Mouse (Mus musculus) embryonic fibroblast, embryonic 13.5 days (primary cell): Measurements from ENCODE around the gene Plxdc1. TPM values are rescaled to one million over a fixed set of nuclear protein-coding genes. Genes with fewer than 3 reads are reported as not detected.

ENCODE experiments used
- H3K27ac ChIP-seq: 2 replicates; pipeline ENCODE4 v1.5.1; 2012; ENCODE audit warnings: low read length, control low read depth, inconsistent platforms; ENCODE audit not compliant: insufficient read depth
- H3K4me1 ChIP-seq: 2 replicates; pipeline ENCODE4 v1.6.1; 2011; ENCODE audit warnings: low read length; ENCODE audit not compliant: control insufficient read depth, insufficient read depth
- H3K4me3 ChIP-seq: 2 replicates; pipeline ENCODE4 v1.5.1; 2011; ENCODE audit warnings: mild to moderate bottlenecking, control low read depth, low read length; ENCODE audit not compliant: insufficient read depth
- CTCF ChIP-seq: IDR thresholded peaks from 2 replicates; pipeline ENCODE4 v1.5.1; 2011; ENCODE audit warnings: mild to moderate bottlenecking, control low read depth, low read length, moderate library complexity, borderline replicate concordance; ENCODE audit not compliant: insufficient read depth
- POLR2A ChIP-seq: IDR thresholded peaks from 2 replicates; pipeline ENCODE4 v1.6.1; 2011; ENCODE audit warnings: low read depth, mild to moderate bottlenecking, control low read depth, low read length, moderate library complexity
- polyA plus RNA-seq: library from polyadenylated mRNA; stranded (reverse); fragments of >200 nt; gene quantifications from 2 replicates; pipeline ENCODE4 v1.2.4, GENCODE M21; 2011; ENCODE audit warnings: low read depth; ENCODE audit not compliant: missing spikeins, insufficient read length

The Plxdc1 gene
- polyA plus RNA-seq, 1 experiment, result 0.86 TPM

- no peak overlapping the region for H3K27ac ChIP-seq
- H3K4me3 ChIP-seq, result no peak overlapping the region
- no peak for TF ChIP-seq CTCF
- TF ChIP-seq POLR2A, result no peak
- no peaks in the 10 kb centered on the region for H3K4me1 ChIP-seq
These were observed 27.5 kb downstream of the Plxdc1 start for GRCm38 (mm10) chr11:97958641-97959299.

- Histone ChIP-seq H3K4me3 (no peak overlapping the region), H3K27ac (no peak overlapping the region), H3K4me1 (no peaks in the 10 kb centered on the region)
- no peak for TF ChIP-seq CTCF
- TF ChIP-seq POLR2A, result no peak
These were observed 29.2 kb downstream of the Plxdc1 start for GRCm38 (mm10) chr11:97956905-97957560.

- TF ChIP-seq POLR2A (no peak), CTCF (no peak)
- Histone ChIP-seq H3K4me1 (no peaks in the 10 kb centered on the region), H3K27ac (no peak overlapping the region), H3K4me3 (no peak overlapping the region)
These were observed 30.3 kb downstream of the Plxdc1 start for GRCm38 (mm10) chr11:97955915-97956314.

- no peaks in the 10 kb centered on the region for H3K4me1 ChIP-seq
- H3K4me3 ChIP-seq, result no peak overlapping the region
- TF ChIP-seq POLR2A (no peak), CTCF (no peak)
- H3K27ac ChIP-seq, result no peak overlapping the region
These were observed 30.9 kb downstream of the Plxdc1 start for GRCm38 (mm10) chr11:97955146-97955902.

- Histone ChIP-seq H3K27ac (no peak overlapping the region), H3K4me1 (no peaks in the 10 kb centered on the region), H3K4me3 (no peak overlapping the region)
- TF ChIP-seq CTCF (no peak), POLR2A (no peak)
These were observed 31.6 kb downstream of the Plxdc1 start for GRCm38 (mm10) chr11:97954469-97955141.

- Histone ChIP-seq H3K4me1 (no peaks in the 10 kb centered on the region), H3K27ac (no peak overlapping the region), H3K4me3 (no peak overlapping the region)
- TF ChIP-seq POLR2A (no peak), CTCF (no peak)
These were observed 32.3 kb downstream of the Plxdc1 start for GRCm38 (mm10) chr11:97953939-97954275.

GRCm38 (mm10) chr11:97953179-97953938 lies 32.9 kb downstream of the Plxdc1 start:
- TF ChIP-seq POLR2A (no peak), CTCF (no peak)
- Histone ChIP-seq H3K4me1 (no peaks in the 10 kb centered on the region), H3K4me3 (no peak overlapping the region), H3K27ac (no peak overlapping the region)

- Histone ChIP-seq H3K4me1 (no peaks in the 10 kb centered on the region), H3K4me3 (no peak overlapping the region), H3K27ac (no peak overlapping the region)
- TF ChIP-seq CTCF (no peak), POLR2A (no peak)
These were observed 33.8 kb downstream of the Plxdc1 start for GRCm38 (mm10) chr11:97952367-97953006.

GRCm38 (mm10) chr11:97949703-97950475 lies 36.4 kb downstream of the Plxdc1 start:
- TF ChIP-seq POLR2A, result no peak
- TF ChIP-seq CTCF, result no peak
- H3K27ac ChIP-seq, result no peak overlapping the region
- H3K4me1 ChIP-seq, result no peaks in the 10 kb centered on the region
- no peak overlapping the region for H3K4me3 ChIP-seq
